Mouse (Mus musculus) intestine, embryonic 15.5 days (tissue): ENCODE measurements around the gene Adipor1. TPM values are rescaled to one million over a fixed set of nuclear protein-coding genes. Genes with fewer than 3 reads are reported as not detected.

Experiments used
- ATAC-seq: fragments of 200-750 bp; cut with Nextera tagmentation; 2 replicates; pipeline ENCODE4 v1.8.0; 2017; ENCODE audit warnings: moderate TSS enrichment, moderate library complexity
- H3K27ac ChIP-seq: fragments of 300-500 bp; sonication (generic); 2 replicates; pipeline ENCODE4 v1.5.1; 2015; ENCODE audit warnings: mild to moderate bottlenecking, inconsistent platforms
- H3K27me3 ChIP-seq: fragments of 300-500 bp; sonication (generic); replicated peaks from 2 replicates; pipeline ENCODE4 v1.6.1; 2015; ENCODE audit warnings: inconsistent platforms
- H3K36me3 ChIP-seq: fragments of 300-500 bp; sonication (generic); 2 replicates; pipeline ENCODE4 v1.6.1; 2015; ENCODE audit warnings: inconsistent platforms
- H3K4me1 ChIP-seq: fragments of 300-500 bp; sonication (generic); replicated peaks from 2 replicates; pipeline ENCODE4 v1.6.1; 2015; ENCODE audit warnings: inconsistent platforms
- H3K4me2 ChIP-seq: fragments of 300-500 bp; sonication (generic); replicated peaks from 2 replicates; pipeline ENCODE4 v1.6.1; 2015; ENCODE audit warnings: mild to moderate bottlenecking, inconsistent platforms
- H3K4me3 ChIP-seq: fragments of 300-500 bp; sonication (generic); replicated peaks from 2 replicates; pipeline ENCODE4 v1.5.1; 2015; ENCODE audit warnings: inconsistent platforms
- H3K9ac ChIP-seq: fragments of 300-500 bp; sonication (generic); 2 replicates; pipeline ENCODE4 v1.6.1; 2015; ENCODE audit warnings: inconsistent platforms
- H3K9me3 ChIP-seq: fragments of 300-500 bp; sonication (generic); 2 replicates; pipeline ENCODE4 v1.6.1; 2016; ENCODE audit warnings: inconsistent platforms
- WGBS: fragments of 180-500 bp; shearing (Covaris S2); methylation state at CpG from one replicate; pipeline ENCODE4 v1.1.7; 2015; 5-methylcytosine and 5-hydroxymethylcytosine counted together
- polyA plus RNA-seq: library from polyadenylated mRNA; unstranded; fragments of >200 nt; fragmentation: Nextera tagmentation; extraction: Ambion mirVana; gene quantifications from 2 replicates; pipeline ENCODE4 v1.2.1, GENCODE M21; 2015

The Adipor1 gene
- 77.8 and 80.5 TPM in 2 replicates for polyA plus RNA-seq

GRCm38 (mm10) chr1:134415168-134415831 lies at the start of gene Adipor1:
TSS of gene Adipor1 (plus strand) at chr1:134415378.
- WGBS = under 1% methylated on average over 71 of the region's 77 CpGs
- peaks cover 37% of the 10 kb centered on the region for H3K4me1 ChIP-seq
- peak; percentile 100 for ATAC-seq

GRCm38 (mm10) chr1:134365491-134365890 lies 49.7 kb upstream of the Adipor1 start:
- ATAC-seq = no peak
- H3K27me3 ChIP-seq = 0 out of 2 replicates have a peak, but pooled peaks cover 3% of the 10 kb centered on the region
- H3K9me3 ChIP-seq = no peaks in the 10 kb centered on the region
- H3K27ac ChIP-seq = no peak overlapping the region
- H3K4me1 ChIP-seq = peaks cover 3% of the 10 kb centered on the region; the same call in 1 of the 2 replicates
- H3K4me2 ChIP-seq = no peak overlapping the region
- H3K36me3 ChIP-seq = peaks cover 2% of the 10 kb centered on the region; the same call in 1 of the 2 replicates
- 60% methylated on average over 5 of the region's 5 CpGs for WGBS
- no peak overlapping the region for H3K4me3 ChIP-seq
- no peak overlapping the region for H3K9ac ChIP-seq

More at GRCm38 (mm10) chr1:134415168-134415831, at the start of gene Adipor1:
- peaks cover 8% of the 10 kb centered on the region for H3K36me3 ChIP-seq
- H3K4me3 ChIP-seq = peak within 1 kb of the TSS; percentile 87
- H3K27me3 ChIP-seq = no peaks in the 10 kb centered on the region
- no peaks in the 10 kb centered on the region for H3K9me3 ChIP-seq
- peak within 1 kb of the TSS; percentile 95 for H3K27ac ChIP-seq
- H3K4me2 ChIP-seq = peak within 1 kb of the TSS; percentile 72
- H3K9ac ChIP-seq = peak within 1 kb of the TSS; percentile 94

- no peak for ATAC-seq
Observed at GRCm38 (mm10) chr1:134368777-134369337, 46.3 kb upstream of the Adipor1 start.

GRCm38 (mm10) chr1:134374124-134374523 lies 41.1 kb upstream of the Adipor1 start:
- WGBS = 69% methylated on average over 2 of the region's 2 CpGs
- Histone ChIP-seq H3K9ac (no peak overlapping the region), H3K27ac (no peak overlapping the region), H3K27me3 (no peaks in the 10 kb centered on the region), H3K36me3 (no peaks in the 10 kb centered on the region), H3K4me2 (no peak overlapping the region), H3K9me3 (no peaks in the 10 kb centered on the region), H3K4me1 (no peaks in the 10 kb centered on the region), H3K4me3 (no peak overlapping the region)
- ATAC-seq = no peak

More at GRCm38 (mm10) chr1:134368777-134369337, 46.3 kb upstream of the Adipor1 start:
- 53% methylated on average over 9 of the region's 9 CpGs for WGBS
- Histone ChIP-seq H3K36me3 (no peaks in the 10 kb centered on the region), H3K9ac (no peak overlapping the region), H3K4me3 (no peak overlapping the region), H3K9me3 (no peaks in the 10 kb centered on the region), H3K4me2 (no peak overlapping the region), H3K4me1 (no peaks in the 10 kb centered on the region), H3K27me3 (0 out of 2 replicates have a peak, but pooled peaks cover 3% of the 10 kb centered on the region), H3K27ac (no peak overlapping the region)

GRCm38 (mm10) chr1:134381051-134381450 lies 34.1 kb upstream of the Adipor1 start:
- 65% methylated on average over 2 of the region's 2 CpGs for WGBS
- H3K9me3 ChIP-seq = no peaks in the 10 kb centered on the region
- H3K9ac ChIP-seq = no peak overlapping the region
- no peaks in the 10 kb centered on the region for H3K36me3 ChIP-seq
- H3K27ac ChIP-seq = no peak overlapping the region
- ATAC-seq = no peak
- no peaks in the 10 kb centered on the region for H3K4me1 ChIP-seq
- H3K4me2 ChIP-seq = no peak overlapping the region; the same call in 1 of the 2 replicates
- no peak overlapping the region for H3K4me3 ChIP-seq
- no peaks in the 10 kb centered on the region for H3K27me3 ChIP-seq

- 2% methylated on average over 19 of the region's 19 CpGs for WGBS
- H3K4me2 ChIP-seq = peak overlapping the region; percentile 73
- peak overlapping the region; percentile 27 for H3K4me3 ChIP-seq
- no peak overlapping the region for H3K27ac ChIP-seq
- no peaks in the 10 kb centered on the region for H3K9me3 ChIP-seq
- H3K27me3 ChIP-seq = no peaks in the 10 kb centered on the region
- no peaks in the 10 kb centered on the region for H3K4me1 ChIP-seq
- no peaks in the 10 kb centered on the region for H3K36me3 ChIP-seq
- no peak; the same call in 1 of the 2 replicates for ATAC-seq
- peak overlapping the region; percentile 37 for H3K9ac ChIP-seq
Observed at GRCm38 (mm10) chr1:134381795-134382625, 33.2 kb upstream of the Adipor1 start.

GRCm38 (mm10) chr1:134384581-134384980 lies 30.6 kb upstream of the Adipor1 start:
- Histone ChIP-seq H3K4me2 (no peak overlapping the region), H3K27me3 (no peaks in the 10 kb centered on the region), H3K36me3 (no peaks in the 10 kb centered on the region), H3K4me3 (no peak overlapping the region), H3K9ac (no peak overlapping the region), H3K9me3 (no peaks in the 10 kb centered on the region), H3K4me1 (no peaks in the 10 kb centered on the region), H3K27ac (no peak overlapping the region)
- 89% methylated on average over 4 of the region's 4 CpGs for WGBS
- no peak for ATAC-seq

- H3K27ac ChIP-seq = no peak overlapping the region
- no peak overlapping the region for H3K4me2 ChIP-seq
- H3K36me3 ChIP-seq = no peaks in the 10 kb centered on the region
- H3K4me1 ChIP-seq = no peaks in the 10 kb centered on the region
- no peak overlapping the region for H3K9ac ChIP-seq
- no peak overlapping the region for H3K4me3 ChIP-seq
- H3K27me3 ChIP-seq = no peaks in the 10 kb centered on the region
- no peaks in the 10 kb centered on the region for H3K9me3 ChIP-seq
- ATAC-seq = no peak
Observed at GRCm38 (mm10) chr1:134385176-134385575, 30.0 kb upstream of the Adipor1 start.

- no peaks in the 10 kb centered on the region for H3K36me3 ChIP-seq
- 96% methylated on average over 1 of the region's 1 CpGs for WGBS
- no peaks in the 10 kb centered on the region for H3K27me3 ChIP-seq
- H3K9ac ChIP-seq = no peak within 1 kb of the TSS
- H3K9me3 ChIP-seq = no peaks in the 10 kb centered on the region
- no peaks in the 10 kb centered on the region for H3K4me1 ChIP-seq
- ATAC-seq = no peak
- H3K27ac ChIP-seq = no peak within 1 kb of the TSS
- H3K4me2 ChIP-seq = no peak within 1 kb of the TSS
- H3K4me3 ChIP-seq = no peak within 1 kb of the TSS
Observed at GRCm38 (mm10) chr1:134385666-134386065, 29.5 kb upstream of the Adipor1 start, which contains the start of gene 4933406M09Rik. TSS of gene 4933406M09Rik (plus strand) at chr1:134385940.

GRCm38 (mm10) chr1:134393827-134394226 lies 21.4 kb upstream of the Adipor1 start:
- Histone ChIP-seq H3K4me3 (no peak overlapping the region), H3K27ac (no peak overlapping the region), H3K36me3 (no peaks in the 10 kb centered on the region), H3K9ac (no peak overlapping the region), H3K4me1 (no peaks in the 10 kb centered on the region), H3K27me3 (no peaks in the 10 kb centered on the region), H3K4me2 (no peak overlapping the region), H3K9me3 (no peaks in the 10 kb centered on the region)
- 41% methylated on average over 5 of the region's 5 CpGs for WGBS
- no peak for ATAC-seq

- WGBS = 90% methylated on average over 12 of the region's 12 CpGs
- Histone ChIP-seq H3K36me3 (no peaks in the 10 kb centered on the region), H3K9ac (no peak overlapping the region), H3K27me3 (no peaks in the 10 kb centered on the region), H3K27ac (no peak overlapping the region), H3K4me1 (no peaks in the 10 kb centered on the region), H3K4me3 (no peak overlapping the region), H3K9me3 (no peaks in the 10 kb centered on the region), H3K4me2 (no peak overlapping the region)
- ATAC-seq = no peak
Observed at GRCm38 (mm10) chr1:134398210-134398609, 17.0 kb upstream of the Adipor1 start.

GRCm38 (mm10) chr1:134399735-134400134 lies 15.4 kb upstream of the Adipor1 start:
- no peak for ATAC-seq
- Histone ChIP-seq H3K4me1 (no peaks in the 10 kb centered on the region), H3K4me2 (no peak overlapping the region), H3K27me3 (no peaks in the 10 kb centered on the region), H3K4me3 (no peak overlapping the region), H3K9ac (no peak overlapping the region), H3K9me3 (no peaks in the 10 kb centered on the region), H3K36me3 (no peaks in the 10 kb centered on the region), H3K27ac (no peak overlapping the region)
- WGBS = 66% methylated on average over 5 of the region's 5 CpGs
